Mouse (Mus musculus) limb, embryonic 11.5 days (tissue): ENCODE data around the gene Gnptg. TPM values are rescaled to one million over a fixed set of nuclear protein-coding genes. Genes with fewer than 3 reads are reported as not detected.

Experiments used
- ATAC-seq: fragments of 200-750 bp; cut with Nextera tagmentation; 2 replicates; pipeline ENCODE4 v1.8.0; 2017; ENCODE audit warnings: low read depth; ENCODE audit not compliant: insufficient number of reproducible peaks, low FRiP score, low TSS enrichment
- DNase-seq: peaks from one replicate; pipeline ENCODE4 v3.0.0-alpha.2; 2015; ENCODE audit warnings: low spot score
- H3K27ac ChIP-seq: fragments of 300-500 bp; sonication (generic); replicated peaks from 2 replicates; pipeline ENCODE4 v1.5.1; 2014; ENCODE audit warnings: low read depth, mild to moderate bottlenecking, low read length
- H3K27me3 ChIP-seq: fragments of 300-500 bp; sonication (generic); 2 replicates; pipeline ENCODE4 v1.6.1; 2014; ENCODE audit warnings: mild to moderate bottlenecking, low read length, mixed read lengths; ENCODE audit not compliant: control insufficient read depth, insufficient read depth
- H3K36me3 ChIP-seq: fragments of 300-500 bp; sonication (generic); 2 replicates; pipeline ENCODE4 v1.6.1; 2014; ENCODE audit warnings: mild to moderate bottlenecking, low read length, moderate library complexity, mixed read lengths; ENCODE audit not compliant: control insufficient read depth, insufficient read depth
- H3K4me1 ChIP-seq: fragments of 300-500 bp; sonication (generic); 2 replicates; pipeline ENCODE4 v1.6.1; 2014; ENCODE audit warnings: low read length, mixed read lengths; ENCODE audit not compliant: control insufficient read depth, insufficient read depth
- H3K4me2 ChIP-seq: fragments of 300-500 bp; sonication (generic); 2 replicates; pipeline ENCODE4 v1.6.1; 2014; ENCODE audit warnings: low read depth, mild to moderate bottlenecking, moderate library complexity; ENCODE audit not compliant: severe bottlenecking
- H3K4me3 ChIP-seq: fragments of 300-500 bp; sonication (generic); 2 replicates; pipeline ENCODE4 v1.5.1; 2014; ENCODE audit warnings: low read depth, low read length
- H3K9ac ChIP-seq: fragments of 300-500 bp; sonication (generic); 2 replicates; pipeline ENCODE4 v1.6.1; 2014; ENCODE audit warnings: mild to moderate bottlenecking, low read length
- H3K9me3 ChIP-seq: fragments of 300-500 bp; sonication (generic); 2 replicates; pipeline ENCODE4 v1.6.1; 2016; ENCODE audit warnings: low read length; ENCODE audit not compliant: control insufficient read depth
- WGBS: fragments of 180-500 bp; shearing (Covaris S2); extraction: QIAGEN DNeasy Blood & Tissue Kit; methylation state at CpG from one replicate; pipeline ENCODE4 v1.1.7; 2014; 5-methylcytosine and 5-hydroxymethylcytosine counted together
- polyA plus RNA-seq: library from polyadenylated mRNA; unstranded; fragments of >200 nt; fragmentation: Nextera tagmentation; extraction: Ambion mirVana; gene quantifications from 2 replicates; pipeline ENCODE4 v1.2.1, GENCODE M21; 2014

Gene Gnptg
- polyA plus RNA-seq, 1 experiment from 2014 or later, result 28.3 TPM

GRCm38 (mm10) chr17:25219492-25220295, 20.2 kb downstream of the Gnptg start:
- 89% methylated on average over 15 of the region's 15 CpGs for WGBS
- ATAC-seq, result no peak

GRCm38 (mm10) chr17:25218967-25219366, 21.0 kb downstream of the Gnptg start:
- DNase-seq (no peak), ATAC-seq (no peak)
- no peaks in the 10 kb centered on the region for H3K9me3 ChIP-seq
- 93% methylated on average over 9 of the region's 9 CpGs for WGBS
- H3K9ac ChIP-seq, result no peak overlapping the region
- 0 out of 2 replicates have a peak, but pooled peaks cover 3% of the 10 kb centered on the region for H3K4me1 ChIP-seq
- no peak overlapping the region for H3K4me2 ChIP-seq
- no peak overlapping the region for H3K4me3 ChIP-seq
- no peaks in the 10 kb centered on the region for H3K27me3 ChIP-seq
- 0 out of 2 replicates have a peak, but pooled peaks cover 5% of the 10 kb centered on the region for H3K36me3 ChIP-seq
- H3K27ac ChIP-seq, result no peak overlapping the region

More at GRCm38 (mm10) chr17:25219492-25220295, 20.2 kb downstream of the Gnptg start:
- Histone ChIP-seq H3K9me3 (no peaks in the 10 kb centered on the region), H3K4me2 (no peak overlapping the region), H3K27me3 (no peaks in the 10 kb centered on the region), H3K4me1 (0 out of 2 replicates have a peak, but pooled peaks cover 3% of the 10 kb centered on the region), H3K36me3 (0 out of 2 replicates have a peak, but pooled peaks cover 2% of the 10 kb centered on the region), H3K9ac (no peak overlapping the region), H3K4me3 (no peak overlapping the region), H3K27ac (no peak overlapping the region)
- DNase-seq, result no peak

- Histone ChIP-seq H3K4me2 (no peak overlapping the region), H3K36me3 (peaks cover 14% of the 10 kb centered on the region; the same call in 1 of the 2 replicates), H3K9me3 (no peaks in the 10 kb centered on the region), H3K4me3 (no peak overlapping the region), H3K9ac (no peak overlapping the region), H3K27ac (no peak overlapping the region), H3K27me3 (no peaks in the 10 kb centered on the region), H3K4me1 (no peaks in the 10 kb centered on the region)
- ATAC-seq (no peak), DNase-seq (no peak)
- 88% methylated on average over 3 of the region's 3 CpGs for WGBS
Observed at GRCm38 (mm10) chr17:25215431-25215830, 24.5 kb downstream of the Gnptg start.

GRCm38 (mm10) chr17:25211705-25212104, 28.2 kb downstream of the Gnptg start:
- H3K4me2 ChIP-seq, result no peak overlapping the region
- H3K4me3 ChIP-seq, result no peak overlapping the region
- DNase-seq (no peak), ATAC-seq (no peak)
- no peaks in the 10 kb centered on the region for H3K4me1 ChIP-seq
- H3K36me3 ChIP-seq, result peaks cover 12% of the 10 kb centered on the region; the same call in 1 of the 2 replicates
- no peak overlapping the region for H3K27ac ChIP-seq
- H3K27me3 ChIP-seq, result no peaks in the 10 kb centered on the region
- 85% methylated on average over 4 of the region's 4 CpGs for WGBS
- H3K9ac ChIP-seq, result no peak overlapping the region
- H3K9me3 ChIP-seq, result no peaks in the 10 kb centered on the region

- no peaks in the 10 kb centered on the region for H3K9me3 ChIP-seq
- H3K36me3 ChIP-seq, result peaks cover 12% of the 10 kb centered on the region; the same call in 1 of the 2 replicates
- H3K27ac ChIP-seq, result no peak overlapping the region
- no peak overlapping the region for H3K4me3 ChIP-seq
- 87% methylated on average over 15 of the region's 15 CpGs for WGBS
- no peaks in the 10 kb centered on the region for H3K4me1 ChIP-seq
- ATAC-seq, result no peak
- no peak for DNase-seq
- no peak overlapping the region for H3K9ac ChIP-seq
- no peaks in the 10 kb centered on the region for H3K27me3 ChIP-seq
- H3K4me2 ChIP-seq, result no peak overlapping the region
Observed at GRCm38 (mm10) chr17:25210680-25211466, 29.1 kb downstream of the Gnptg start.

- Histone ChIP-seq H3K36me3 (peaks cover 15% of the 10 kb centered on the region; the same call in 1 of the 2 replicates), H3K4me2 (no peak overlapping the region), H3K27ac (no peak overlapping the region), H3K9me3 (no peaks in the 10 kb centered on the region), H3K4me1 (no peaks in the 10 kb centered on the region), H3K27me3 (no peaks in the 10 kb centered on the region), H3K4me3 (no peak overlapping the region), H3K9ac (no peak overlapping the region)
- ATAC-seq (no peak), DNase-seq (no peak)
- WGBS, result 95% methylated on average over 4 of the region's 4 CpGs
Observed at GRCm38 (mm10) chr17:25210006-25210405, 29.9 kb downstream of the Gnptg start.

GRCm38 (mm10) chr17:25202401-25202800, 37.5 kb downstream of the Gnptg start:
- ATAC-seq, result no peak
- no peak for DNase-seq
- H3K27ac ChIP-seq, result no peak overlapping the region
- H3K9me3 ChIP-seq, result no peaks in the 10 kb centered on the region
- no peak overlapping the region for H3K4me2 ChIP-seq
- H3K4me1 ChIP-seq, result no peaks in the 10 kb centered on the region
- no peaks in the 10 kb centered on the region for H3K27me3 ChIP-seq
- no peak overlapping the region for H3K4me3 ChIP-seq
- WGBS, result 89% methylated on average over 4 of the region's 4 CpGs
- peaks cover 19% of the 10 kb centered on the region for H3K36me3 ChIP-seq
- H3K9ac ChIP-seq, result no peak overlapping the region

- H3K9me3 ChIP-seq, result no peaks in the 10 kb centered on the region
- H3K4me1 ChIP-seq, result peaks cover 12% of the 10 kb centered on the region
- WGBS, result 5% methylated on average over 16 of the region's 16 CpGs
- peak overlapping the region; percentile 90 for H3K4me3 ChIP-seq
- ATAC-seq (no peak), DNase-seq (no peak)
- H3K9ac ChIP-seq, result peak overlapping the region; percentile 87
- no peaks in the 10 kb centered on the region for H3K27me3 ChIP-seq
- H3K4me2 ChIP-seq, result peak overlapping the region; percentile 84
- no peaks in the 10 kb centered on the region; the same call in 1 of the 2 replicates for H3K36me3 ChIP-seq
- H3K27ac ChIP-seq, result no peak overlapping the region
Observed at GRCm38 (mm10) chr17:25189091-25189490, 50.8 kb downstream of the Gnptg start.
